Mouse (Mus musculus): ENCODE results near the gene Fam133b. TPM values are rescaled to one million over a fixed set of nuclear protein-coding genes. Genes with fewer than 3 reads are reported as not detected.
"Not testable (repeated sequence)": the region's sequence is repeated elsewhere in the genome, so short reads cannot be mapped to it uniquely, and the experiment has no call there.

Fam133b gene
- total RNA-seq, 4 experiments from 2014 or later, result 40.5 to 47.3 (median 45.4) TPM

DNA sequence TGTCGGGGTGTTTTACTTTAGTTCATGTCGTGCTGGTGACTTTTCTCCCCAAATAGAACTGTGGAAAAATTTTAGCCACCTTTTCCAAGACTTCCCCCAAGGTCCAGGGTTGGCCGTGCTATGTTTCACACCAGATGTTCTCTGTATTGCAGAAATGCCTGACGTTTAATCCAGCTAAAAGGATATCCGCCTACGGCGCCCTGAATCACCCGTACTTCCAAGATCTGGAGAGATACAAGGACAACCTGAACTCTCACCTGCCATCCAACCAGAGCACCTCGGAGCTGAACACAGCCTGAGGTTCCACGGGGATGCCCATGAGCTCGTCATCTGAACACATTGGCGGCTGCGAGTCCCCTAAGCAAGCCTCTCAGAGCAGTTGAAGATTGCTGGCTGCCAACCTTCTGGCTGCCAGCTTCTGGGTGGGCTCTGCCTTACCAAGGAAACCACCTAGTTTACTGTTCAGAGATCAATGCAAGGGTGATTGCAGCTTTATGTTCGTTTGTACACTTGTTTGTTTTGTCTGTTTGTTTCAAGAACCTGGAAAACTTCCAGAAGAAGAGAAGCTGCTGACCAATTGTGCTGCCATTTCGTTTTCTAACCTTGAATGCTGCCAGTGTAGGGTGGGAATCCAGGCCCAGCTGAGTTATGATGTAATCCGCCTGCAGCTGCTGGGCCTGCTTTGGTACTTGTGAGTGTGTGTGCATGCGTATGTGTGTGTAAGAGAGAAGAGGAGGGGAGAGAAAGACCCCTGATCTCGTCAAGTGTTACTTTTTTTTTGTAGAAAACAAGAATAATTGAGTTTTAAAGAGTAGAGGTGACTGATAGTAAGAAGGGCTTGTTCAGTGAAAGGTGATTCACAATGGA, 22.9 kb upstream of the Fam133b start:
- no peak for DNase-seq (ENCODE audit: low spot score in 2 of 2)

DNA sequence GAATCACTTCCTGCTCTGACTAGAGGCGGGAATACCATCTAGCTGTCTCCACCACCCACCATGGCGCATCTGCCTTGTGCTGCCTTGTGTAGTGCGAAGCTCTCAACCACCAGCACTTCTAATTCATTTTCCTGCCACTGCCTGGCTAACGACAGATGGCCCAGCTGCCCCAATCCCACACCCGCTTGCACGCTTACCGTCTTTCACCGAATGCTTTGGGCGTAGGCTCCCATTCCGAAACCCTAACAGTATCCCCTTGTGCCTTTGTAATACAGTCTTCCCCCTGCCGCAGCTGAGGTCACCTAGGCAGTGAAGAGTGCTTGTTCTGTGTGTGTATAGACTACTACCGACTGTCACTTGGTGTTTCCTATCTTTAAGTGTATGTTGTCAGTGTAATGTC, 21.9 kb upstream of the Fam133b start:
- DNase-seq (ENCODE audit: low spot score in 2 of 2), result peak in 1 of 2 experiments; percentile 19

GRCm38 (mm10) chr5:3522826-3523225, 20.8 kb upstream of the Fam133b start:
- DNase-seq (ENCODE audit: low spot score in 2 of 2), result no peak

DNA sequence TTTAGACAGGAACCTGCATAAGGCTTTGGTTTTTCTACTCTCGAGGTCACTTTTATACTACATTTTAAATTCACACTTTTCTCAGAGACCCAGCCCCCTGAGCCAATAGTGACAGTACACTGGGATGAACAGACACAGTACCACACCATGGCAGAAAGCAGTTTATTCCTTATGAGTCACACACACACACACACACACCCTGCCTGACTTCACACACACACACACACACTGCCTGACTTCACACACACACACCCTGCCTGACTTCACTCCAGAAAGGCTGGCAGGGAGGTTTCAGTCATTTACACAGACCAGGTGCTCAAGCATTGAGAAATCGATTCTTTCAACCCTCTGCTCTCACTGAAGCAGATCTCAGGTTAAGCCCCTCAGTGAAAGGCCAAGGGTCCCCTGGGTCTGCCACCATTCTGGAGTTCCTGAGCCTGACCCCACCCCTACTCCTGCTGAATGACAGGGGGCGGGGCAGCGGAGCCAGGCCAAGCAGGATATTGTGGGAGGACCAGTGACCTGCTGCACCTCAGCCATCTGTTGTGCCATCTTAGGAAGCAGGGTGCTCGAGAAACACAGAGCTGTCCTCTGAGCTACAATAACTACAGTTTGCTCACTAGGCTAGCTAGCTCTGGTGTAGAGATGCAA, 16.5 kb upstream of the Fam133b start:
- DNase-seq (ENCODE audit: low spot score in 2 of 2), result no peak

DNA sequence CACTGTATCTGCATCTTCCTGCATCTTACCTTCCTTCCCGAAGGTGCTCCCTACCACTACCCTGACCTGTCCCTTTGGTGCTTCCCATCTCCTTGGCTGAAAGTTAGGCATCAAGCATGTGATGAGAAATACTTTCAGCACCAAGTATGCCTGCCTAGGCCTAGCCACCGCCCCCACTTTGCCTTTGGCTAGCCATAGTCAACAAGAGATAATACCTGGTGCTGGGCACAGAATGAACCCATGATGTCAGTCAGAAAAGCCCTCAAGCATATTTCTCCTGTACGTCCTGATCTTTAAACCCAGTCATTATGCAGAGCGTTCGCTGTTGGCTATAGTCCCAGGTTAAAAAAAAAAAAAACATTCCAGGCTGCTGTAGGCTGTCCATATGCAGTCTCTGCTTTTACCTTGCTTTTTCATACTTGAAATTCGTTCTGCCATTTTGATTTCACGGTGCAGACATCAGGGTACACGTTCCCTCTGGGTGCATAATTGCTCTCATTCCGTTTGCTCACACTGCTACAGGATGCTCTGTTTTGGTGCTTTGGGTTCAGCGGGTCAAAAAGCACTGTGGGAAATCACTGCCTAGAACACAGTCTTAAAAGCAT, 13.9 kb upstream of the Fam133b start:
- DNase-seq (ENCODE audit: low spot score in 2 of 2), result no peak

- DNase-seq (ENCODE audit: low spot score in 2 of 2), result not testable (repeated sequence)
Observed at GRCm38 (mm10) chr5:3532048-3532447, 11.6 kb upstream of the Fam133b start.

DNA sequence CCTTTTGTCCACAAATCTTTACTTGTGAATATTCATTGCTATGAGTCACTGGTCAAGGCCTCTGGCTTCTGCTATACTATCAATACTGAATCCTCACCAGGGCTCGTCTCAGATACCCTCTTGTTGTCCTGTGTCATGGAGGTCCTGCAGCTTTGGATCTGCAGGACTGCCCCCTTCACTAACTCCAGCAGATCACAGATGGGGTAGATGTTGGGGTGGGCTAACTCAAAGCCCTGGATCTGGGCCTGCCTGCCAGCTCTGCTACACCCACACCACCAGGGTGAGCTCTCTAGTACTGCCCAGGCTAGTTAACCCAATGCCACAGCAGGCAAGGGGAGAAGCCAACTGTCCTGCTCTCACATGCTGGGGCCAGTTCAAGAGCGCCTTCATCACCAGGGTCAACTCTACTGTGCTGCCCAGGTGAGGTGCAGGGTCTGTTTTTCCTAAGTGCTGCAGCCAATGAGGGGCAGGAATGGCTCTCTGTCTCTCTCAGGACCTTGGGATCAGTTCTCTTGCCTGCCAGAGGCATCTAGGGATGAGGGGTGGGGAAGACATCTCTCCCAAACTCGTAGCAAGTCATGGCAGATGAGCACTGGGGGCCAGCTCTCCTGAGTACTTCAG, 6.9 kb upstream of the Fam133b start:
- DNase-seq (ENCODE audit: low spot score in 2 of 2), result no peak

DNA sequence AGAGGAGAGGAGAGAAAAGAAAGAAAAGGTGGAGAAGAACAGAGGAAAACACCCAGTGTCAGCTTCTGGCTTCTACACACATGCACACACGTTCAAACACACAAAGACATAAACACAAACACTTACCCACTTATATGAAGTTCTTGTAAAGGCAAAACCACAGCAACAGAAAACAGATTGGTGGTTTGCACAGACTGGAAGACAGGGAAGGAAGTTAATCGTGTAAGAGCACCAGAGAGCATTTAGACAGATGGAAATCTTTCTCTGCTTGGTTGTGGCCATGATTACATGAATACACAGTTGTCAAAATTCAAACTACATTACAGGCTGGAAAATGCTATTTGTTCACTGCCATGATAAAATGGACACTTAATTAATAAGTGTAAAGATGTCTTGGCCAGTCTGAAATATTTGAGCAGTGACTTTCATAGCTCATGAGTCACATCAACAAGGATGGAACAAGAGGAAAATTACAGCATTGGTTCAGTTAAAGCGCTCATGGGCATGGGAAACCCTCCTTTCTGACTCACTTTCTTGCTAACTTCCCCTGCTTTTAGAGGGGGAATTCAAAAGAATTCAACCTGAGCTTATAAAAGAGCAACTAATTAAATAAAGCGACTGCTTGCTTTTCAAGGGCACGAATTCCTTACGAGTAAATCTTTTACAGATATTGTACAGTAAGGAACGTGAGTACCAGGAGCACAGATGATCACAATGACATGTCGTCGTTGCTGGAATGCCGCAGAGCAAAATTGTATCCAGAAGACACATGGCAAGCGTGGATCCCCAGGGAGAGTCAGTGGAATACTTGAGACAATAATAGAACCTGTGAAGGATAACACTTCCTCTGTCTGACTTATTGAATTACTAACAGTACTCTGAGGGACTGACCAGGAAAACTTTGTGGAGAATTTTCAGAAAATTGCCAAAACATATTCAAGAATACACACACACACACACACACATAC, 4.8 kb upstream of the Fam133b start:
- DNase-seq (ENCODE audit: low spot score in 2 of 2), result no peak

DNA sequence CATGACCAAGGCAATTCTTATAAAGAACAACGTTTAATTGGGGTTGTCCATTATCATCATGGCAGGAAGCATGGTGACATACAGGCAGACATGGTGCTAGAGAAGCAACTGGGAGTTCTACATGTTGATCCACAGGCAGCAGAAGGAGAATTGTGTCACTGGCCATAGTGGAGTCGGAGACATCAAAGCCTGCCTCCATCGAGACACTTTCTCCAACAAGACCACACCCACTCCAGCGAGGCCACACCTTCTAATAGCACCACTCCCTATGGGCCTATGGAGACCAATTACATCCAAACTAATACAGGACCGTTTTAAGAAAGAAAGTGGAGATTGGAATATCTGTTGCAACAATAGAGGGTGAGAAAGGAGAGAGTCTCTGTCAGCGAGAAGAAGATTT, 1.8 kb upstream of the Fam133b start:
- no peak for DNase-seq (ENCODE audit: low spot score in 2 of 2)

GRCm38 (mm10) chr5:3544480-3544769, 792 bp downstream of the Fam133b start:
- no peak for DNase-seq (ENCODE audit: low spot score in 2 of 2)

GRCm38 (mm10) chr5:3546226-3546625, 2.6 kb downstream of the Fam133b start:
- no peak for DNase-seq (ENCODE audit: low spot score in 2 of 2)

- DNase-seq (ENCODE audit: low spot score in 2 of 2), result no peak
Observed at GRCm38 (mm10) chr5:3551481-3551880, 7.8 kb downstream of the Fam133b start.

- DNase-seq (ENCODE audit: low spot score in 2 of 2), result no peak
Observed at GRCm38 (mm10) chr5:3554198-3554597, 10.6 kb downstream of the Fam133b start.

DNA sequence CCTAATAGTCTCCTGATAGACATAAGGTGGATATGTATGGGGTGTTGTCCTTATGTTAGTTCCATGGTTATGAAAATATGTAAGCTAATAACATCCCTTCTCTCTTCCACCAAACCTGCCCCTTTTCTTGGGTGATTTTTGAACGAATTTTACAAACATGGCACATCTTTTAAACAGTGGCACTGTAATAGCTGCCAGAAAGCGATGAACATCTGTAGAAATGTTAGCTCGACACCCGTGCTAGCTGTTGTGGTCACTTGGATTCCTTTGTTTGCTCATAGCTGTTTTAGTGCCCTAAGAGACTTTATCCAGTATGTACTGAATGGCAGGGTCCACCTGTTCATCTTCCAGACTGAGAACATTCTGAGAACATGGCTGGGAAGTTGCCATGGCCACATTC, 27.6 kb downstream of the Fam133b start, which contains the start of gene 1700109H08Rik:
TSS of gene 1700109H08Rik (plus strand) at position 301 of the 400 bp plus-strand sequence.
- no peak for DNase-seq (ENCODE audit: low spot score in 2 of 2)

GRCm38 (mm10) chr5:3574825-3575224, 31.2 kb downstream of the Fam133b start:
- no peak for DNase-seq (ENCODE audit: low spot score in 2 of 2)

DNA sequence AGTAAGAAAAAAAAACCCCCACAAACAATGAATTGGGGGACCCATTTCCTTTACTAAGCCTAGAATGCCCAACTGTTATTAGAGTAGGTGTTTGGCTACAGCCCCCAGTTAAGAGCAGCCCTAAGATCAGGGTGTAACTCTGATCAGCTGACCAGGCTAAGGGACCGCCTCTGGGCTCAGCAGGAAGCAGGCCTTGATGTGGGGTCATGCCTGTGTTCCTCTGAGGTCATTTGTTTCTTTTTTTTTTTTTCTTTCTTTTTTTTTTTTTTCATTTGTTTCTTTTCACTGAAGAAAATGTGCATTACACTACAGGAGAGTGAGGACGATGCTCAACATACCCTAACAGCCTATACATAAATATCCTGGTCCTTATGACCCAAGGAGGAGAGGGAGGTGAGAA, 34.3 kb downstream of the Fam133b start:
- DNase-seq (ENCODE audit: low spot score in 2 of 2), result no peak

- DNase-seq (ENCODE audit: low spot score in 2 of 2), result no peak
Observed at GRCm38 (mm10) chr5:3579066-3579465, 35.4 kb downstream of the Fam133b start.

GRCm38 (mm10) chr5:3595693-3596398, 52.2 kb downstream of the Fam133b start, which contains the start of gene Pex1:
Pex1 (plus strand) TSS chr5:3596066.
- peak; percentile 95 to 96 for DNase-seq (ENCODE audit: low spot score in 2 of 2)

- peak; percentile 79 to 82 for DNase-seq (ENCODE audit: low spot score in 2 of 2)
Observed at GRCm38 (mm10) chr5:3596399-3596766, 52.8 kb downstream of the Fam133b start, which contains the start of gene Rbm48. Rbm48 (minus strand) TSS chr5:3596585.

DNA sequence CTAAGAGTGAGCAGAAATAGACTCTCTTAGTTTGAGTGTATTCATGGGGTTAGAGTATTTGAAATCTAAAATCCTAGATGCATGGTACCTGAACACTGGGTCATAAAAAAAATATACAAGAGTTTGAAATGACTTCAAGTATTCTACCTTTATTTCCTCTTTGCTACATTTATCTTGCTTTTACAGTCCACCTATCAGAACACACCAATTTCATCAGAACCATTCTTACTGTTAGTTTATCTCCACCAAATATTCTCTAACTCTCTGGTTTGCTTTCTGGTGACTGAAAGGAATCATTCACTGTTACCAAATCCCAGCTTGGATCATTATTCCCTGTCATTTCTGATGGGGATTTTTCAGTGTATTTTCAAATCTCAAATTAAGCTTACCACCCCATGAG, 53.5 kb downstream of the Fam133b start:
- DNase-seq (ENCODE audit: low spot score in 2 of 2), result no peak
